Mouse (Mus musculus) small intestine, adult 2 months (tissue): ENCODE measurements around the gene C530008M17Rik.

ENCODE experiments used
- CTCF ChIP-seq: fragments of 200-500 bp; IDR thresholded peaks from 2 replicates; pipeline ENCODE4 v1.5.1; 2012; ENCODE audit warnings: low read depth, mild to moderate bottlenecking, control low read depth, inconsistent platforms, low read length, moderate library complexity, mixed read lengths; ENCODE audit not compliant: insufficient replicate concordance, insufficient read length; ENCODE audit errors: extremely low read depth
- POLR2A ChIP-seq: fragments of 200-500 bp; IDR thresholded peaks from 2 replicates; pipeline ENCODE4 v1.6.1; 2012; ENCODE audit warnings: low read depth, mild to moderate bottlenecking, control low read depth, inconsistent platforms, low read length, moderate library complexity

- TF ChIP-seq CTCF, result no peak
- no peak for TF ChIP-seq POLR2A
These were observed 135.0 kb downstream of the C530008M17Rik start for GRCm38 (mm10) chr5:76791280-76791679.
